Mouse (Mus musculus): ENCODE measurements around the gene Bub1b. TPM values are rescaled to one million over a fixed set of nuclear protein-coding genes. Genes with fewer than 3 reads are reported as not detected.
"Not testable (repeated sequence)": the region's sequence is repeated elsewhere in the genome, so short reads cannot be mapped to it uniquely, and the experiment has no call there.

Gene Bub1b
- polyA plus RNA-seq, 1 experiment = 0.72 TPM

DNA sequence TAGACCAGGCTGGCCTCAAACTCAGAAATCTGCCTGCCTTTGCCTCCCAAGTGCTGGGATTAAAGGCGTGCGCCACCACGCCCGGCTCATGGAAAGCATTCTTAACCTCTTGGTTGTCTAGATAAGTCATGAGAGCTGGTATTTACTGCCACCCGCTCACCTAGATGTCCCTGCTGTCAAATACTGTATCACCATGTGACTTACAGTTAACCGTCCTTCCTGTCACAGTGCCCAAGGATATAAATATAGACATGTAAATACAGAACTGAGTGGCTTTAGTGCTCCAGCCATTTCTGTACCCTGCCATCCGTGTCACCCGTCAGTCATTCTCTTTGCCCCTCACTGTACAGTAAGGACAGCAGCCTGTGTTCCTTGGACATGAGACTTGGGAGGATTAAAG, 40.7 kb downstream of the Bub1b start:
- WGBS = 92% methylated on average over 8 of the region's 8 CpGs
- H3K4me3 ChIP-seq (ENCODE audit: insufficient read depth, low read depth, low read length) = no peak overlapping the region
- DNase-seq = no peak
- no peaks in the 10 kb centered on the region for H3K27me3 ChIP-seq (replicated peaks; ENCODE audit: control insufficient read depth, insufficient read depth, low read length)
- H3K27ac ChIP-seq (ENCODE audit: insufficient read depth, low read depth, low read length) = no peak overlapping the region
- TF ChIP-seq CTCF (conservative IDR thresholded peaks at IDR 0.05; ENCODE audit: insufficient read depth, insufficient read length, low read depth, low read length) = no peak
- no peak for TF ChIP-seq POLR2A (IDR thresholded peaks at IDR 0.05; ENCODE audit: low read depth, low read length)
- H3K4me1 ChIP-seq (ENCODE audit: control insufficient read depth, insufficient read depth, low read length) = no peaks in the 10 kb centered on the region; the same call in 1 of the 2 replicates
- H3K36me3 ChIP-seq (ENCODE audit: control insufficient read depth, insufficient read depth, low read length) = no peaks in the 10 kb centered on the region

DNA sequence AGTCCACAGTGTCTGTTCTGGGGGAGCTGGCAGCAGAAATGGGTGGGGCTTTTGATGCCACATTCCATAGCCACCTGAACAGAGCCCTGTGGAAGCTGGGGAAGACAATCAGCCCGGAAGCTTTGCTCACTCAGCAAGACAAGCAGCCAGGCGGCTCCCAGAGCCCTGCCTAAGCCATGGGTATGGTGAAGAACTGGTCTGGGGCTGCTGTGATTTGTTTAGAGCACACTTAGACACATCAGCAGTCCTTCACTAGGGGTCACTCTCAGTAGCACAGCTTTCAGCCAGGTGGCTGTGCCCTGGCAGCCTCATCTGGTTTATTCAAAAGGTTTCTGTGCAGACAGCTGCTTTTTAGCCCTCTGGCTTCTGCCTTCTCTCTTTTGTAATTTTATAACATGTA, 43.1 kb downstream of the Bub1b start:
- peak; percentile 43 for DNase-seq
- Histone ChIP-seq H3K4me1 (ENCODE audit: control insufficient read depth, insufficient read depth, low read length) (no peaks in the 10 kb centered on the region; the same call in 1 of the 2 replicates), H3K36me3 (ENCODE audit: control insufficient read depth, insufficient read depth, low read length) (no peaks in the 10 kb centered on the region), H3K27ac (ENCODE audit: insufficient read depth, low read depth, low read length) (no peak overlapping the region), H3K27me3 (replicated peaks; ENCODE audit: control insufficient read depth, insufficient read depth, low read length) (no peaks in the 10 kb centered on the region), H3K4me3 (ENCODE audit: insufficient read depth, low read depth, low read length) (no peak overlapping the region)
- 60% methylated on average over 2 of the region's 2 CpGs for WGBS
- no peak for TF ChIP-seq POLR2A (IDR thresholded peaks at IDR 0.05; ENCODE audit: low read depth, low read length)
- no peak; the same call in 1 of the 2 replicates for TF ChIP-seq CTCF (conservative IDR thresholded peaks at IDR 0.05; ENCODE audit: insufficient read depth, insufficient read length, low read depth, low read length)

DNA sequence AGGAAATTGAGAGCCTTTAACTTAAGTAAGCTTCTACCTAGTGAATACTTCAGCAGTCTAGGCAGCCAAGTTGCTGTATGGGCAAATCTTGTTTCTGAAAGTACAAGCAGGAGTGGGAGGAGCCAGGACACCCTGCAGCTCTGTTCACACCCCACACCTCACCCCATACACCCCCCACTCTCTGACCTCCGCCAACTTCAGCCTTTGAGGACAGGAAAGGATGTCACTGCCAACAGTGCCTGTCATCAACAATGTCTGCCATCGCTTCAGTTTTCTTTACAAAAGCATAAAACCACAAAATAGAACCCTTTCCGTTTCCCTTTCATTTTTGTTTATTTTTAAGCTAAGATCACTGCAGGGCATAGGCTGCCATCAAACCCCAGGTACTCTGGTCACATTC, 44.4 kb downstream of the Bub1b start:
- H3K4me3 ChIP-seq (ENCODE audit: insufficient read depth, low read depth, low read length) = no peak overlapping the region
- no peak for TF ChIP-seq POLR2A (IDR thresholded peaks at IDR 0.05; ENCODE audit: low read depth, low read length)
- TF ChIP-seq CTCF (conservative IDR thresholded peaks at IDR 0.05; ENCODE audit: insufficient read depth, insufficient read length, low read depth, low read length) = no peak
- DNase-seq = no peak
- no peaks in the 10 kb centered on the region for H3K27me3 ChIP-seq (replicated peaks; ENCODE audit: control insufficient read depth, insufficient read depth, low read length)
- no peaks in the 10 kb centered on the region; the same call in 1 of the 2 replicates for H3K4me1 ChIP-seq (ENCODE audit: control insufficient read depth, insufficient read depth, low read length)
- no peaks in the 10 kb centered on the region for H3K36me3 ChIP-seq (ENCODE audit: control insufficient read depth, insufficient read depth, low read length)
- WGBS = 74% methylated on average over 3 of the region's 3 CpGs
- H3K27ac ChIP-seq (ENCODE audit: insufficient read depth, low read depth, low read length) = no peak overlapping the region

DNA sequence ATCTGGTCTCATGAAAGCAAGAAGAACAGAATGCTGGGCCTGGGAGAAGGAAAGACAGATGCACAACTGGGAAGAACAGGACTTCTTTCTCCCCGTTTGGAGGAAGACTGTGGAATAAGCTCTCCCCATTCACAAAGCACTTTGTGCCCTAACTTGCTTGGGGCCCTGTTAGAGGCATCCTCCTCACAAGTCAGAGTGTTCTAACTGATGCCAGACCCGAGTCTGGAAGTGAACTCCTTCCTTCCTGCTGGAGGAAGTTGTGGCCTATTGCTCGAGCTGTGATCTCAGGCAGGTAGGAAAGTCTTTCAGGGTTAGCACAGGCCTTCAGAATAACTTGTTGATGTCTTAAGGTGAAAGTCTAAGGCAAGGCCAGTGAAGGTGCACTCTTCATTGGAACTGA, 44.9 kb downstream of the Bub1b start:
- no peaks in the 10 kb centered on the region for H3K36me3 ChIP-seq (ENCODE audit: control insufficient read depth, insufficient read depth, low read length)
- WGBS = 65% methylated on average over 3 of the region's 3 CpGs
- TF ChIP-seq POLR2A (IDR thresholded peaks at IDR 0.05; ENCODE audit: low read depth, low read length) (no peak), CTCF (conservative IDR thresholded peaks at IDR 0.05; ENCODE audit: insufficient read depth, insufficient read length, low read depth, low read length) (no peak)

DNA sequence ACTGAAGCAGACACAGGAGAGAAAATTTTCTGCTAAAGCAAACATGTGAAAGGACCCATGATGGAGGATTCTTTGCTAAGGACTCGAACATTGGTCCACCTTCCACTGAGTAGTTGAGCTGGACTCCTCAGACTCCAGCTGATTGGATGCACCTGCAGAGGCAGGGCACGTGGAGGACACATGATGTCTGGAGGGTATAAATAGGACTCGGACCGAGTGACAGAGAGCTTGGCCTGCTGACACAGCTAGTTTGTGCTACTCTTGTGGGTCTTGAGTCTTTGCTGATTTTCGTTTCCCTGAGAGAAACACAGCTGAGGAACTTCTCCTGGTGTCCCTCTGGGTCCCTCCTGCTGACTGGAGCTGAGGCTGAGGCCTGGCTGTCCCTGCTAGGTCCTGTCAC, 48.7 kb downstream of the Bub1b start:
- WGBS = 87% methylated on average over 5 of the region's 5 CpGs
- Histone ChIP-seq H3K27ac (ENCODE audit: insufficient read depth, low read depth, low read length) (no peak overlapping the region), H3K36me3 (ENCODE audit: control insufficient read depth, insufficient read depth, low read length) (no peaks in the 10 kb centered on the region), H3K4me3 (ENCODE audit: insufficient read depth, low read depth, low read length) (no peak overlapping the region), H3K27me3 (replicated peaks; ENCODE audit: control insufficient read depth, insufficient read depth, low read length) (no peaks in the 10 kb centered on the region), H3K4me1 (ENCODE audit: control insufficient read depth, insufficient read depth, low read length) (no peaks in the 10 kb centered on the region; the same call in 1 of the 2 replicates)
- TF ChIP-seq POLR2A (IDR thresholded peaks at IDR 0.05; ENCODE audit: low read depth, low read length) = no peak
- no peak for TF ChIP-seq CTCF (conservative IDR thresholded peaks at IDR 0.05; ENCODE audit: insufficient read depth, insufficient read length, low read depth, low read length)
- DNase-seq = no peak

More for the DNA sequence above, 44.9 kb downstream of the Bub1b start:
- H3K4me3 ChIP-seq (ENCODE audit: insufficient read depth, low read depth, low read length) = no peak overlapping the region
- H3K27me3 ChIP-seq (replicated peaks; ENCODE audit: control insufficient read depth, insufficient read depth, low read length) = no peaks in the 10 kb centered on the region
- no peaks in the 10 kb centered on the region; the same call in 1 of the 2 replicates for H3K4me1 ChIP-seq (ENCODE audit: control insufficient read depth, insufficient read depth, low read length)
- no peak for DNase-seq
- no peak overlapping the region for H3K27ac ChIP-seq (ENCODE audit: insufficient read depth, low read depth, low read length)

DNA sequence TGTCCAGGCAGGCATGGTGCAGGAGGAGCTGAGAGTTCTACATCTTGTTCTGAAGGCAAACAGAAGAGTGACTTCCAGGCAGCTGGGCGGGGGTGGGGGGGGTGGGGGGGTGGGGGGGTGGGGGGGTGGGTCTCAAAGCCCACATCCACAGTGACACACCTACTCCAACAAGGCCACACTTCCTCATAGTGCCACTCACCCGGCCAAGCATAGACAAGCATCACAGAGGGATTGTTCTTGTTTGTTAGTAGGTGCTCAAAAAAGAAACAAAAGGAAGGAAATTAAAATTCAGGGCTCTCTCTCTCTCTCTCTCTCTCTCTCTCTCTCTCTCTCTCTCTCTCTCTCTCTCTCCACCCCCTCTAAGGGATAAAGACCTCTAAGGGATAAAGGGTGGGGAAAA, 52.7 kb downstream of the Bub1b start:
- not testable (repeated sequence) for H3K4me1 ChIP-seq (ENCODE audit: control insufficient read depth, insufficient read depth, low read length); H3K27ac ChIP-seq (ENCODE audit: insufficient read depth, low read depth, low read length)
- WGBS = 78% methylated on average over 2 of the region's 2 CpGs

DNA sequence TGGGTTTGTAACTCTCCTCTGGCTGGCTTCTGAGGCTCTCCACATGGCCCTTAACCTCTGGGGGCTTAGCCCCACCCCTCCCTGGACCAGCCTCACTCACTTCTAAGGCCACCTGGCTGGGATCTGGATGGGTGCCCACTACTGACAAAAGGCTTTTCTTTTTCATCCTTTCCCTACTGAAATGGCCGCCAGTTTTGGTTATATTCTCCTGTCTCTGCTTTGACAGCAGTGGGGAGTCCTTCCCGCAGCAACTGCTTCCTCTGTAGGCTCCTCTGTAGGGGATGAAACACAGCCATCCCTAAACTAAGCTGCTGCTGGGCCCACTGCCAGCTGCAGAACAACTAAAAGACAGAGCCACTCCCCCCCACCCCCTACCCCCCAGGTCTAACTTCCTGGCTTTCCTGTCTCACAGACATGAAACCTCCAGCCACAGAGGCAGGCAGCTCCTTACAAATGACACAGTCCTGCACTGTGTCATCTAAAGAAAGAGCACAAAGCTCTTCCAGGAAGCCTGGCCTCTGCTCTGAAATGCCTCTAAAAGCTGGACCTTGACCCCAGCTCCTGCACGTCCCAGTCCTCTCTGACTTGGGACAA, 58.8 kb downstream of the Bub1b start:
- Histone ChIP-seq H3K4me1 (ENCODE audit: control insufficient read depth, insufficient read depth, low read length) (0 out of 2 replicates have a peak, but pooled peaks cover 8% of the 10 kb centered on the region), H3K27ac (ENCODE audit: insufficient read depth, low read depth, low read length) (no peak overlapping the region), H3K27me3 (replicated peaks; ENCODE audit: control insufficient read depth, insufficient read depth, low read length) (no peaks in the 10 kb centered on the region), H3K4me3 (ENCODE audit: insufficient read depth, low read depth, low read length) (no peak overlapping the region), H3K36me3 (ENCODE audit: control insufficient read depth, insufficient read depth, low read length) (no peaks in the 10 kb centered on the region)
- 36% methylated on average over 3 of the region's 3 CpGs for WGBS
- no peak for TF ChIP-seq POLR2A (IDR thresholded peaks at IDR 0.05; ENCODE audit: low read depth, low read length)
- TF ChIP-seq CTCF (conservative IDR thresholded peaks at IDR 0.05; ENCODE audit: insufficient read depth, insufficient read length, low read depth, low read length) = no peak
- DNase-seq = peak; percentile 77

More for the DNA sequence above, 52.7 kb downstream of the Bub1b start:
- DNase-seq; H3K36me3 ChIP-seq (ENCODE audit: control insufficient read depth, insufficient read depth, low read length); H3K27me3 ChIP-seq (replicated peaks; ENCODE audit: control insufficient read depth, insufficient read depth, low read length); H3K4me3 ChIP-seq (ENCODE audit: insufficient read depth, low read depth, low read length): not testable (repeated sequence)
